Mouse (Mus musculus): ENCODE measurements around the gene Krtap4-13.
"Not testable (repeated sequence)": the region's sequence is repeated elsewhere in the genome, so short reads cannot be mapped to it uniquely, and the experiment has no call there.

The Krtap4-13 gene

GRCm38 (mm10) chr11:99809792-99810191 is at the start of gene Krtap4-13:
Gene Krtap4-13 (minus strand): TSS chr11:99809892.
- DNase-seq (ENCODE audit: low read depth), result not testable (repeated sequence)

GRCm38 (mm10) chr11:99858761-99859160 is 49.1 kb upstream of the Krtap4-13 start:
- DNase-seq (ENCODE audit: low read depth), result no peak

- no peak for DNase-seq (ENCODE audit: low read depth)
These were observed 47.9 kb upstream of the Krtap4-13 start, which contains the start of gene Gm11568 for GRCm38 (mm10) chr11:99857617-99858016. Gene Gm11568 (plus strand): TSS chr11:99857917.

- DNase-seq (ENCODE audit: low read depth), result no peak
These were observed 44.4 kb upstream of the Krtap4-13 start for GRCm38 (mm10) chr11:99854121-99854520.

- no peak for DNase-seq (ENCODE audit: low read depth)
These were observed 41.8 kb upstream of the Krtap4-13 start, which contains the start of gene Krtap4-16 for GRCm38 (mm10) chr11:99851508-99851907. Gene Krtap4-16 (minus strand): TSS chr11:99851608.

GRCm38 (mm10) chr11:99846746-99847145 is 37.1 kb upstream of the Krtap4-13 start:
- no peak for DNase-seq (ENCODE audit: low read depth)

GRCm38 (mm10) chr11:99842185-99842584 is 32.5 kb upstream of the Krtap4-13 start:
- DNase-seq (ENCODE audit: low read depth), result no peak

- no peak for DNase-seq (ENCODE audit: low read depth)
These were observed 28.3 kb upstream of the Krtap4-13 start, which contains the start of gene 2300003K06Rik for GRCm38 (mm10) chr11:99837966-99838365. Gene 2300003K06Rik (minus strand): TSS chr11:99838066.

- not testable (repeated sequence) for DNase-seq (ENCODE audit: low read depth)
These were observed 5.9 kb upstream of the Krtap4-13 start, which contains the start of gene Gm11564 for GRCm38 (mm10) chr11:99815566-99815965. Gene Gm11564 (minus strand): TSS chr11:99815666.

- DNase-seq (ENCODE audit: low read depth), result not testable (repeated sequence)
These were observed 5.3 kb downstream of the Krtap4-13 start, which contains the start of gene Gm11554 for GRCm38 (mm10) chr11:99804346-99804745. Gene Gm11554 (minus strand): TSS chr11:99804446.

GRCm38 (mm10) chr11:99798832-99799231 is 10.9 kb downstream of the Krtap4-13 start, which contains the start of gene Gm11569:
Gene Gm11569 (minus strand): TSS chr11:99798932.
- DNase-seq (ENCODE audit: low read depth), result not testable (repeated sequence)

GRCm38 (mm10) chr11:99793367-99793766 is 16.3 kb downstream of the Krtap4-13 start, which contains the start of gene Gm11596:
Gene Gm11596 (minus strand): TSS chr11:99793467.
- DNase-seq (ENCODE audit: low read depth), result no peak

- DNase-seq (ENCODE audit: low read depth), result not testable (repeated sequence)
These were observed 24.8 kb downstream of the Krtap4-13 start, which contains the start of gene Krtap4-9 for GRCm38 (mm10) chr11:99784900-99785299. Gene Krtap4-9 (plus strand): TSS chr11:99785200.

GRCm38 (mm10) chr11:99780604-99781003 is 29.1 kb downstream of the Krtap4-13 start, which contains the start of gene Krtap4-8:
Gene Krtap4-8 (minus strand): TSS chr11:99780704.
- no peak for DNase-seq (ENCODE audit: low read depth)

- no peak for DNase-seq (ENCODE audit: low read depth)
These were observed 31.3 kb downstream of the Krtap4-13 start for GRCm38 (mm10) chr11:99778401-99778800.

GRCm38 (mm10) chr11:99772813-99773212 is 36.9 kb downstream of the Krtap4-13 start, which contains the start of gene Gm11595:
Gene Gm11595 (minus strand): TSS chr11:99772913.
- DNase-seq (ENCODE audit: low read depth), result not testable (repeated sequence)

GRCm38 (mm10) chr11:99768410-99768809 is 41.3 kb downstream of the Krtap4-13 start:
- DNase-seq (ENCODE audit: low read depth), result no peak
